In genomic region chr4:32056441-32056840, GRCm38 (mm10) we compare ENCODE assay signal across 22 mouse cellular contexts.
DNase-seq lines count a peak whose midpoint lies in the region; ATAC-seq and TF ChIP-seq lines count a peak whose summit lies in the region.
"Had no signal": no experiment of that assay in that cellular context is flagged by ENCODE, and none has a peak within 500 bp of the region (broad histone marks: within the 10 kb centered on the region; RNA-seq: fewer than 3 reads in every experiment).

No protein-coding gene starts in this region.

- H3K4me1 ChIP-seq in hindbrain, embryonic 16.5 days (ENCODE audit: control insufficient read depth, insufficient read depth, low read depth, low read length), result peaks cover 10% of the 10 kb centered on the region
- no peaks in the 10 kb centered on the region for H3K4me1 ChIP-seq in hindbrain, embryonic 11.5 days (replicated peaks; ENCODE audit: control insufficient read depth, insufficient read depth, low read length)
- H3K4me1 ChIP-seq in CH12.LX (ENCODE audit: control insufficient read depth in 1 of 2, insufficient read depth in 2 of 2), result peaks cover 3 to 7% of the 10 kb centered on the region in 2 experiments; a peak in 3 of 4 replicates
- H3K4me1 ChIP-seq in stomach, embryonic 14.5 days (ENCODE audit: control insufficient read depth, insufficient read depth, low read length), result 0 out of 2 replicates have a peak, but pooled peaks cover 8% of the 10 kb centered on the region

- TF ChIP-seq CTCF in CH12.LX (conservative IDR thresholded peaks at IDR 0.05 in 1 of 2, IDR thresholded peaks at IDR 0.05 in 1 of 2; ENCODE audit: low read depth in 2 of 2, low read length in 2 of 2), result no peak

- dilution Hi-C loops in CH12.LX (cut with MboI; ENCODE audit: extremely low pct_ligation_motif_present, extremely low pct_unique_long_range_greater_than_20kb, low sequenced_read_pairs), result no loop called here

- H3K9ac ChIP-seq in hindbrain, embryonic 16.5 days (ENCODE audit: low read depth, low read length), result no peak overlapping the region
- no peak overlapping the region for H3K9ac ChIP-seq in hindbrain, embryonic 11.5 days (ENCODE audit: low read depth, low read length)
- no peak overlapping the region for H3K9ac ChIP-seq in CH12.LX (ENCODE audit: insufficient read depth, low read depth)
- H3K9ac ChIP-seq in stomach, embryonic 14.5 days (replicated peaks; ENCODE audit: low read depth, low read length), result no peak overlapping the region
- H3K9ac ChIP-seq: embryonic facial prominence, embryonic 13.5 days; forebrain, embryonic 15.5 days; heart, embryonic 15.5 days; limb, embryonic 12.5 days; liver, embryonic 15.5 days; lung, embryonic 14.5 days; neural tube, embryonic 12.5 days had no signal

- in situ Hi-C loops in CH12.LX (cut with MboI; ENCODE audit: low pct_ligation_motif_present, low pct_unique_long_range_greater_than_20kb, low sequenced_read_pairs), result loop anchor here (10.0 kb wide), 3 partner anchors 82 to 508 kb away; no protein-coding TSS in a partner anchor

- no peaks in the 10 kb centered on the region for H3K36me3 ChIP-seq in hindbrain, embryonic 16.5 days (ENCODE audit: control insufficient read depth, insufficient read depth, low read length)
- no peaks in the 10 kb centered on the region for H3K36me3 ChIP-seq in hindbrain, embryonic 11.5 days (ENCODE audit: control insufficient read depth, insufficient read depth, low read length)
- H3K36me3 ChIP-seq in CH12.LX (replicated peaks in 1 of 2; ENCODE audit: control insufficient read depth in 1 of 2, insufficient read depth in 1 of 2, low read length in 1 of 2), result no peaks in the 10 kb centered on the region
- H3K36me3 ChIP-seq in stomach, embryonic 14.5 days (ENCODE audit: control insufficient read depth, insufficient read depth, low read length), result no peaks in the 10 kb centered on the region
- H3K36me3 ChIP-seq: embryonic facial prominence, embryonic 13.5 days; forebrain, embryonic 10.5 days; forebrain, embryonic 15.5 days; heart, embryonic 10.5 days; heart, embryonic 15.5 days; limb, embryonic 12.5 days; liver, embryonic 15.5 days; midbrain, embryonic 10.5 days; neural tube, embryonic 12.5 days had no signal

- no peaks in the 10 kb centered on the region for H3K79me2 ChIP-seq in CH12.LX (replicated peaks; ENCODE audit: control insufficient read depth, extremely low read depth, insufficient read depth, poor library complexity, severe bottlenecking)

- 74% methylated on average over 7 of the region's 7 CpGs for WGBS in hindbrain, embryonic 16.5 days
- 72% methylated on average over 7 of the region's 7 CpGs for WGBS in hindbrain, embryonic 11.5 days
- 64% methylated on average over 7 of the region's 7 CpGs for WGBS in stomach, embryonic 14.5 days

- peak; percentile 15; the same call in 1 of the 2 replicates for ATAC-seq in hindbrain, embryonic 16.5 days
- ATAC-seq in hindbrain, embryonic 11.5 days (ENCODE audit: low FRiP score), result no peak
- ATAC-seq in stomach, embryonic 14.5 days (ENCODE audit: insufficient number of reproducible peaks, insufficient read depth, low FRiP score, low read depth), result peak; percentile 34; the same call in 1 of the 2 replicates

- no peak overlapping the region for H3K27ac ChIP-seq in hindbrain, embryonic 16.5 days (ENCODE audit: low read depth, low read length)
- H3K27ac ChIP-seq in hindbrain, embryonic 11.5 days (ENCODE audit: low read depth, low read length), result no peak overlapping the region
- no peak overlapping the region for H3K27ac ChIP-seq in CH12.LX (ENCODE audit: insufficient read depth, low read depth)
- H3K27ac ChIP-seq in stomach, embryonic 14.5 days (ENCODE audit: low read length), result no peak overlapping the region
- H3K27ac ChIP-seq: embryonic facial prominence, embryonic 13.5 days; heart, embryonic 10.5 days; heart, embryonic 15.5 days; limb, embryonic 12.5 days; liver, embryonic 15.5 days; neural tube, embryonic 12.5 days had no signal

- TF ChIP-seq EP300 in CH12.LX (IDR thresholded peaks at IDR 0.05; ENCODE audit: low read length), result no peak

- TF ChIP-seq RAD21 in CH12.LX (IDR thresholded peaks at IDR 0.05; ENCODE audit: low read depth, low read length), result no peak

- no peaks in the 10 kb centered on the region for H3K9me3 ChIP-seq in hindbrain, embryonic 16.5 days (ENCODE audit: control insufficient read depth, low read length)
- no peaks in the 10 kb centered on the region for H3K9me3 ChIP-seq in hindbrain, embryonic 11.5 days (ENCODE audit: control insufficient read depth, low read length)
- H3K9me3 ChIP-seq in CH12.LX (replicated peaks; ENCODE audit: low read length), result no peaks in the 10 kb centered on the region
- H3K9me3 ChIP-seq in stomach, embryonic 14.5 days (ENCODE audit: control insufficient read depth, low read depth, low read length), result no peaks in the 10 kb centered on the region
- H3K9me3 ChIP-seq: embryonic facial prominence, embryonic 13.5 days; forebrain, embryonic 10.5 days; forebrain, embryonic 15.5 days; heart, embryonic 10.5 days; heart, embryonic 15.5 days; limb, embryonic 12.5 days; liver, embryonic 15.5 days; midbrain, embryonic 10.5 days; neural tube, embryonic 12.5 days had no signal

- no peak for DNase-seq in hindbrain, embryonic 11.5 days (ENCODE audit: low spot score)
- no peak for DNase-seq in CH12.LX (ENCODE audit: extremely low read depth)
- DNase-seq in induced T-regulatory cell, adult 2 months (ENCODE audit: low read depth), result peak; percentile 32
- DNase-seq in heart, postnatal 25 days (ENCODE audit: low spot score), result no peak
- DNase-seq: adrenal gland, postnatal 10 days; gastrocnemius, postnatal 25 days; heart, adult 11 months; kidney, postnatal 10 days; right cerebral cortex, postnatal 4 days had no signal

- H3K4me3 ChIP-seq in hindbrain, embryonic 16.5 days (ENCODE audit: low read length), result no peak overlapping the region
- no peak overlapping the region for H3K4me3 ChIP-seq in hindbrain, embryonic 11.5 days (ENCODE audit: low read depth, low read length)
- no peak overlapping the region for H3K4me3 ChIP-seq in CH12.LX (replicated peaks in 1 of 3; ENCODE audit: low read depth in 2 of 3, low read length in 2 of 3, poor library complexity in 1 of 3)
- no peak overlapping the region for H3K4me3 ChIP-seq in stomach, embryonic 14.5 days (ENCODE audit: low read depth, low read length)
- H3K4me3 ChIP-seq: forebrain, embryonic 10.5 days; heart, embryonic 15.5 days; limb, embryonic 12.5 days; liver, embryonic 15.5 days; midbrain, embryonic 10.5 days; neural tube, embryonic 12.5 days had no signal

- intact Hi-C loops in heart, postnatal 25 days (cut with DNase I), result loop anchor here (2.0 to 10.0 kb wide), 3 partner anchors 192 to 482 kb away; no protein-coding TSS in a partner anchor

- no peaks in the 10 kb centered on the region for H3K27me3 ChIP-seq in hindbrain, embryonic 16.5 days (replicated peaks; ENCODE audit: control insufficient read depth, insufficient read depth, low read length)
- H3K27me3 ChIP-seq in hindbrain, embryonic 11.5 days (ENCODE audit: control insufficient read depth, insufficient read depth, low read length), result no peaks in the 10 kb centered on the region; the same call in 1 of the 2 replicates
- no peaks in the 10 kb centered on the region for H3K27me3 ChIP-seq in CH12.LX (replicated peaks)
- no peaks in the 10 kb centered on the region for H3K27me3 ChIP-seq in stomach, embryonic 14.5 days (ENCODE audit: control insufficient read depth, insufficient read depth, low read length)
- H3K27me3 ChIP-seq: embryonic facial prominence, embryonic 13.5 days; forebrain, embryonic 15.5 days; limb, embryonic 12.5 days; neural tube, embryonic 12.5 days; Patski had no signal

- no peak for TF ChIP-seq POLR2A in CH12.LX (IDR thresholded peaks at IDR 0.05; ENCODE audit: low read depth, low read length)

- no peak overlapping the region for H3K4me2 ChIP-seq in hindbrain, embryonic 16.5 days (ENCODE audit: low read length)
- H3K4me2 ChIP-seq in hindbrain, embryonic 11.5 days (replicated peaks; ENCODE audit: low read depth, low read length), result no peak overlapping the region
- H3K4me2 ChIP-seq in CH12.LX (ENCODE audit: insufficient read depth, low read depth, poor library complexity, severe bottlenecking), result peak overlapping the region; percentile 98
- no peak overlapping the region for H3K4me2 ChIP-seq in stomach, embryonic 14.5 days (replicated peaks; ENCODE audit: low read depth, low read length)

TF ChIP-seq in CH12.LX, 34 proteins besides CTCF, POLR2A, EP300 and RAD21:
- TF ChIP-seq BHLHE40 (IDR thresholded peaks at IDR 0.05; ENCODE audit: low read depth, low read length) (no peak), NRF1 (IDR thresholded peaks at IDR 0.05; ENCODE audit: low read depth, low read length) (no peak), ZC3H11A (IDR thresholded peaks at IDR 0.05; ENCODE audit: low read depth, low read length) (no peak), SIN3A (IDR thresholded peaks at IDR 0.05; ENCODE audit: low read length) (no peak)
